Mouse (Mus musculus) intestine, embryonic 14.5 days (tissue): ENCODE measurements around the gene Rarres1. TPM values are rescaled to one million over a fixed set of nuclear protein-coding genes. Genes with fewer than 3 reads are reported as not detected.
A peak's percentile ranks its signal among the peaks of the same experiment; 100 is the strongest.

ENCODE experiments used
- ATAC-seq: fragments of 200-750 bp; cut with Nextera tagmentation; replicated peaks from 2 replicates; pipeline ENCODE4 v1.8.0; 2017; ENCODE audit warnings: low read depth, moderate number of reproducible peaks, moderate TSS enrichment, moderate library complexity; ENCODE audit not compliant: low FRiP score, low TSS enrichment
- DNase-seq: peaks from one replicate; pipeline ENCODE4 v3.0.0-alpha.2; 2018; ENCODE audit warnings: low spot score
- H3K27ac ChIP-seq: fragments of 300-500 bp; sonication (generic); 2 replicates; pipeline ENCODE4 v1.5.1; 2014; ENCODE audit warnings: low read depth, mild to moderate bottlenecking, control low read depth
- H3K27me3 ChIP-seq: fragments of 300-500 bp; sonication (generic); replicated peaks from 2 replicates; pipeline ENCODE4 v1.6.1; 2014; ENCODE audit warnings: low read length, control low read depth; ENCODE audit not compliant: control insufficient read depth, insufficient read depth
- H3K36me3 ChIP-seq: fragments of 300-500 bp; sonication (generic); 2 replicates; pipeline ENCODE4 v1.6.1; 2014; ENCODE audit warnings: low read length, control low read depth; ENCODE audit not compliant: control insufficient read depth, insufficient read depth
- H3K4me1 ChIP-seq: fragments of 300-500 bp; sonication (generic); replicated peaks from 2 replicates; pipeline ENCODE4 v1.6.1; 2014; ENCODE audit warnings: low read length, control low read depth, mixed read lengths; ENCODE audit not compliant: control insufficient read depth, insufficient read depth
- H3K4me2 ChIP-seq: fragments of 300-500 bp; sonication (generic); 2 replicates; pipeline ENCODE4 v1.6.1; 2014; ENCODE audit warnings: low read length
- H3K4me3 ChIP-seq: fragments of 300-500 bp; sonication (generic); 2 replicates; pipeline ENCODE4 v1.5.1; 2014; ENCODE audit warnings: low read depth, low read length, control low read depth, mixed read lengths
- H3K9ac ChIP-seq: fragments of 300-500 bp; sonication (generic); 2 replicates; pipeline ENCODE4 v1.6.1; 2014; ENCODE audit warnings: mild to moderate bottlenecking, low read length
- H3K9me3 ChIP-seq: fragments of 300-500 bp; sonication (generic); 2 replicates; pipeline ENCODE4 v1.6.1; 2016; ENCODE audit warnings: low read length, control low read depth; ENCODE audit not compliant: control insufficient read depth
- WGBS: fragments of 180-500 bp; shearing (Covaris S2); extraction: QIAGEN DNeasy Blood & Tissue Kit; methylation state at CpG from one replicate; pipeline ENCODE4 v1.1.7; 2014; 5-methylcytosine and 5-hydroxymethylcytosine counted together
- polyA plus RNA-seq: library from polyadenylated mRNA; unstranded; fragments of >200 nt; fragmentation: Nextera tagmentation; extraction: Ambion mirVana; gene quantifications from 2 replicates; pipeline ENCODE4 v1.2.1, GENCODE M21; 2014

The Rarres1 gene
- polyA plus RNA-seq = 0.75 and 1.0 TPM in 2 replicates

DNA sequence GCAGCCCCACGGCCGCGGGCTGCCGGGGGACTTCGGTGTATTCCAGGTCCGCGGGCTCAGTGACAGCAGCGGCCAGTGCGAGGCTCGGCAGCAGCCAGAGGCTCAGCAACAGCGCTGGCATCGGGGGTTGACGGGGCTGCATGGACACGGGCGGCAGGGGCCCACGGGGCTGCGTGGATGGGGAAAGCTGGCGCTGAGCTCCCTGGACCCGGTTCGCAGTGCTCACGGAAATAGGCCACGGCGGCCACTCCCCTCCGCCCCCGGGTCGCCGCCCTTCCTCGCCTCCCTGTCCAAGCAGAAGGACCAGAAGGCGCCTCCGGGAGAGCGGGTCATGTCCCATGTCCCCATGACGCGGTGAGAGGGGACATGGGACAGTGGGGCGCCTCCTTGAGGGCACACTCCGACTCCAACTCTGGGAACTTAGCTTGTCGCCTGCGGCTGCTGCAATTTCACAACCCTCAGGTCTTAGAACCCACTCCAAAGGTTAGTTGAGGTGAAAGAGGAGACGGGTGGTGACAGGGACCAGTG, at the start of gene Rarres1:
Gene Rarres1, minus strand, starts transcription at position 250 of the 528 bp plus-strand sequence.
- H3K36me3 ChIP-seq = no peaks in the 10 kb centered on the region
- H3K9me3 ChIP-seq = no peaks in the 10 kb centered on the region
- DNase-seq (peak; percentile 58), ATAC-seq (peak; percentile 41; the same call in 1 of the 2 replicates)
- peak within 1 kb of the TSS; percentile 42 for H3K4me3 ChIP-seq
- H3K27ac ChIP-seq = no peak within 1 kb of the TSS
- H3K4me2 ChIP-seq = peak within 1 kb of the TSS; percentile 99
- H3K9ac ChIP-seq = peak within 1 kb of the TSS; percentile 45
- H3K27me3 ChIP-seq = peaks cover 23% of the 10 kb centered on the region
- WGBS = 2% methylated on average over 38 of the region's 38 CpGs
- no peaks in the 10 kb centered on the region for H3K4me1 ChIP-seq

DNA sequence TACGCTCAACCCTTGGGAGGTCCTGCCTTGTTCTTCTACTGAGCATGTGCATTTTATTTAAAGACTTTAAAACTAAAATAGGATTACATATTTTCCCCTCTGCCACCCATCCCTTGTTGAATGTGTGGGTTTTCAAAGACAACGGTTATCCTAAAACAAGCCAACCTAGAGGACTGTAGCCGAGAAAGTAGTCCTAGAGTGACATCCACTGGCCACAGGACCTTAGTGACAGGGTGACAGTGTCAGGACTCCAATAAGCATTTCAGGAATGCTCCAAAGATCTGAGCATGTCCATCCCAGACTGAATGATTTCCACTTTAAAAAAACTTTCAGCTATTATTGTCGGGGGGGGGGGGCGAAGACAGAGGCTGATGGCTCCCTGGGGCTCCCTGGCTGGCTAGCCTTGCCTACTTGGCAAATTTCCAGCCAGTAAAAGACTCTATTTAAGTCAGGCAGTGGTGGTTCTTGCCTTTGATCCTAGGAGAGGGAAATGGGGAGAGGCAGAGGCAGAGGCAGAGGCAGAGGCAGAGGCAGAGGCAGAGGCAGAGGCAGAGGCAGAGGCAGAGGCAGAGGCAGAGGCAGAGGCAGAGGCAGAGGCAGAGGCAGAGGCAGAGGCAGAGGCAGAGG, 49.5 kb upstream of the Rarres1 start:
- Histone ChIP-seq H3K36me3 (no peaks in the 10 kb centered on the region), H3K9me3 (no peaks in the 10 kb centered on the region), H3K4me2 (no peak overlapping the region), H3K9ac (no peak overlapping the region), H3K4me3 (no peak overlapping the region), H3K27me3 (no peaks in the 10 kb centered on the region), H3K4me1 (no peaks in the 10 kb centered on the region), H3K27ac (no peak overlapping the region)
- WGBS = 62% methylated on average over 5 of the region's 5 CpGs
- no peak for ATAC-seq
- no peak for DNase-seq

DNA sequence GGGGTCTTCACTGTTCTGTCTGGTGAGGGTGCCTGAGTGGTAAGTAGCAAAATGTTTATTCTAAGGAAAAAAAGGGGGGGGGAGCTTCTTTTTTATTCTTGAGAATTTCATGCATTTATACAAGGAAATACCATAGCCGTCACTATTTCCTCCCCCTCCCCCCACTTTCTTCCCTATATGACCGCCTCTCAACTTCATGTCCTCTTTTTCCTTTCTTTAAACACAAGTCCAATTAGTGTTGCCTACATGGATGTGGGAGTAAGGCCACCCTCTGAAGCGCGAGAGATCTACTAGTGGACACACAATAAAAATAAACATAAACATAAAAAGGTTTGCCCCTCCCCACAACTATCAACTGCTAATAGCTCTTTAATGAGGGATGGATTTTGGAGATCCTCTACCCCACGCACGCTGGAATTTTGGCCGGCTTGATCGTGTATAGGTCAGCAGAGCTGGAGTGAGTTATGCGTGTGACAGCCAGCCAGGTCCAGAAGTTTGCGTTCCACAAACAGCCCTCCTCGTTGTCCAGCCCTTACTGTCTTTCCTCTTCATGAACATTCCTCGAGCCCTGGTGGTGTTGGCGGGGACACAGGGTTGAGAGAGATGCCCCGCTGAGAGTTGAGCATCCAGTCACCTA, 42.5 kb upstream of the Rarres1 start:
- no peak for ATAC-seq

DNA sequence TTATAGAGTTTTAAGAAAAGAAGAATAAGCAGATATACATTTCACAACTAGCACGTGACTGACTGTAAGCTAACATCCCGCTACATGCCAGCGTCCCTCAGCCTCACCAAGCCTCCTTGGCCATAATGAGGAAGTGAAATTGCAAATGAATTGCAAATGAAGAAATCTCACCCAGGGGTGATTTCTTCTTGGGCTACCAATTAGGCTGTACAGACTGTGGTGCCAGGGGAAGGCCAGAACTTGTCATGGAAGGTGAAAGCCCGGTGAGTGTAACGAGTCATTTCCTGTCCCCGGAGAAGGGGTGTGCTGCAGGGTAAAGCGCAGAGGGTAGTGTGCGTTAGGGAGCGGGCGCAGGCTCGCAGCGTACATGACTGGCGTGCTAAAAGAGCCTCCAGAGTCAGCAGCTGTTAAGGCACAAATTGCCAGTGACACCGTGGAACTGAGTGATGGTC, 41.9 kb upstream of the Rarres1 start:
- Histone ChIP-seq H3K4me2 (peak overlapping the region; percentile 9; the same call in 1 of the 2 replicates), H3K27me3 (no peaks in the 10 kb centered on the region), H3K9me3 (no peaks in the 10 kb centered on the region), H3K9ac (no peak overlapping the region), H3K36me3 (no peaks in the 10 kb centered on the region), H3K4me1 (no peaks in the 10 kb centered on the region), H3K4me3 (no peak overlapping the region), H3K27ac (no peak overlapping the region)
- WGBS = 53% methylated on average over 14 of the region's 14 CpGs
- DNase-seq (no peak), ATAC-seq (no peak)

More for the DNA sequence above, 42.5 kb upstream of the Rarres1 start:
- H3K27me3 ChIP-seq = no peaks in the 10 kb centered on the region
- no peak for DNase-seq
- no peaks in the 10 kb centered on the region for H3K36me3 ChIP-seq
- H3K4me2 ChIP-seq = peak overlapping the region; percentile 9; the same call in 1 of the 2 replicates
- H3K4me3 ChIP-seq = no peak overlapping the region
- WGBS = 77% methylated on average over 14 of the region's 14 CpGs
- no peaks in the 10 kb centered on the region for H3K9me3 ChIP-seq
- no peaks in the 10 kb centered on the region for H3K4me1 ChIP-seq
- no peak overlapping the region for H3K9ac ChIP-seq
- H3K27ac ChIP-seq = no peak overlapping the region

DNA sequence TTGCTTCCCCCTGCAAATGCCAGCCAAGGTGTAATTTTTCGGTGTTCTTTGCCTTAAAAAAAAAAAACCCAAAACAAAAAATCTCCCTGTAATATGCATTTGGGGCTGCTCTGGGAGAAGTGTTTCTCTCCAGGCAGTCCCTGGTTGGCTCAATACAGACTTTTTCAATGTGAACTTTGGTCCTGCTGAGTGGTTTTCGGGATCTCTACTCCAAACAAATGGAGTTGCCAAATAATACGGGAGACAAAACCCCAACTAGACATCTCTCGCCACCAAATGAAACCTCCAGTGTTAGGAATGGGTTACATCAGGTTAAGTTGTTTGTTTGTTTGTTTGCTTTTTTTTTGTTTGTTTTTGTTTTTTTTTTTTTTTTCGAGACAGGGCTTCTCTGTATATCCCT, 39.9 kb upstream of the Rarres1 start:
- no peaks in the 10 kb centered on the region for H3K4me1 ChIP-seq
- no peak for ATAC-seq
- 84% methylated on average over 5 of the region's 5 CpGs for WGBS
- H3K4me3 ChIP-seq = no peak overlapping the region
- H3K9ac ChIP-seq = no peak overlapping the region
- H3K36me3 ChIP-seq = no peaks in the 10 kb centered on the region
- no peak for DNase-seq
- no peak overlapping the region for H3K4me2 ChIP-seq
- no peaks in the 10 kb centered on the region for H3K9me3 ChIP-seq
- no peaks in the 10 kb centered on the region for H3K27me3 ChIP-seq
- no peak overlapping the region for H3K27ac ChIP-seq

DNA sequence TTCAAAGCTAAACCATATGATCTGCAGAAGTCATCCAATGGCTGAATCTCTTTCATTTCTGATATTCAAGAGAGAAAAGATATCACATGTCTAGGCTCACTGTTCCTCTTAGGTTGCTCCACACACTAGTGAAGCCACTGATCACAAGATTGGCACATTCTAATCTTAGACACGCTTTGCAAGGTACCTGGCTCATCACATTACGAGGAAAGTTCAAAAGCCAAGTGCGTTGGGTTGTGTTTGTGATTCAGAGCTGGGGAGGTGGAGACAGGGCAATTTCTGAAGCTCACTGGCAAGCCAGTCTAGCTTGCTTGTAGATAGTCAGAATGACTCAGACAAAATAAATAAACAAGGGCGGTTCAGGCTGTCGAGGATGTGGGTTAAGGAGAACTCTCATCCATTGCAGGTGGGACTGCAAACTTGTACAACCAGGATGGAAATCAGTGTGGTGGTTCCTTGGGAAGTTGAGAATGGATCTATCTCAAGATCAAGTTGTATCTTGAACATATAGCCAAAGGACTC, 38.7 kb upstream of the Rarres1 start:
- H3K4me3 ChIP-seq = no peak overlapping the region
- no peak overlapping the region for H3K27ac ChIP-seq
- H3K9ac ChIP-seq = no peak overlapping the region
- H3K4me1 ChIP-seq = no peaks in the 10 kb centered on the region
- no peak for DNase-seq
- H3K9me3 ChIP-seq = no peaks in the 10 kb centered on the region
- H3K4me2 ChIP-seq = no peak overlapping the region
- WGBS = 80% methylated on average over 5 of the region's 5 CpGs
- H3K36me3 ChIP-seq = no peaks in the 10 kb centered on the region
- ATAC-seq = no peak
- H3K27me3 ChIP-seq = no peaks in the 10 kb centered on the region

DNA sequence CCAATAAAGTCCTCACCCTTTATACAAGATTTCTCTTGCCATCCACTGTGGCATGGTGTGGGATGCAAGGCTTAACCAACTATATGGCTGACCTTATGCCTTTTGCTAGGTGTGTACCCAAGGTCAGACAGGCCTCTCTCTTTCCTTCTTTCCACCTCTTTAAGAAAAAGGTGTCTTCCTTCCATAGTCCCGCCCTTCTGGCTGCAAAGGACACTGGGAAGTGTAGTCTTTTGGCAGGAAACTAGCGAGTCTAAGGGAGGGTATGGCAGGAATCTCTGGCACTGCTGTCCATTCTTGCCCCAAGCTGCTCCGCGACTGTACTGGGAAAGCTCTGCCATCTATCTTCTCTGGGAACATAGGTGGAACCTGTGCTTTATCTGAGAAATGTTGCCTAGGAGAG, 38.0 kb upstream of the Rarres1 start:
- WGBS = 40% methylated on average over 4 of the region's 4 CpGs
- ATAC-seq = no peak
- Histone ChIP-seq H3K27me3 (no peaks in the 10 kb centered on the region), H3K9me3 (no peaks in the 10 kb centered on the region), H3K27ac (no peak overlapping the region), H3K36me3 (no peaks in the 10 kb centered on the region), H3K9ac (no peak overlapping the region), H3K4me3 (no peak overlapping the region), H3K4me1 (no peaks in the 10 kb centered on the region), H3K4me2 (no peak overlapping the region)
- no peak for DNase-seq

DNA sequence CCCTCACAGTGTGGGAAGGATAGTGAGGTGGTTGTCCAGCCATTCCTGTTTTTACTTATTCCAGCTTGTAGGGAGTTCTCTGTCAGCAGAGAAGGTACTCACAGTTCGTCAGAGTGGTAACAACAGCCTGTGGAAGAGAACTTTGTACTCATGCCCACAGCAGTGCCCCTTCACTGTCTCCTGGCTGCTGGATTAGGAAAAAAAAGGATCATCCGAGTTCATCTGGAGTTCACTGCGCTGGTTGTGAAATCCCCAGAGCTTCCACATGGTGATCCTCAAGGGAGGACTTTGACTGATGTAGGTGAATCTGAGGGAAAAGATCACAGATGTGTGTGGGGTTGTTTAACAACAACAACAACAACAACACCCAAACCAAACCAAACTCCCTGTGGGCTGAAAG, 35.9 kb upstream of the Rarres1 start:
- no peaks in the 10 kb centered on the region for H3K4me1 ChIP-seq
- no peaks in the 10 kb centered on the region for H3K27me3 ChIP-seq
- no peaks in the 10 kb centered on the region for H3K36me3 ChIP-seq
- no peak overlapping the region for H3K4me2 ChIP-seq
- DNase-seq (no peak), ATAC-seq (no peak)
- H3K4me3 ChIP-seq = no peak overlapping the region
- 67% methylated on average over 3 of the region's 3 CpGs for WGBS
- H3K9ac ChIP-seq = no peak overlapping the region
- no peaks in the 10 kb centered on the region for H3K9me3 ChIP-seq
- H3K27ac ChIP-seq = no peak overlapping the region
